ENCODE assay signal across 8 mouse cellular contexts in the genomic region with DNA sequence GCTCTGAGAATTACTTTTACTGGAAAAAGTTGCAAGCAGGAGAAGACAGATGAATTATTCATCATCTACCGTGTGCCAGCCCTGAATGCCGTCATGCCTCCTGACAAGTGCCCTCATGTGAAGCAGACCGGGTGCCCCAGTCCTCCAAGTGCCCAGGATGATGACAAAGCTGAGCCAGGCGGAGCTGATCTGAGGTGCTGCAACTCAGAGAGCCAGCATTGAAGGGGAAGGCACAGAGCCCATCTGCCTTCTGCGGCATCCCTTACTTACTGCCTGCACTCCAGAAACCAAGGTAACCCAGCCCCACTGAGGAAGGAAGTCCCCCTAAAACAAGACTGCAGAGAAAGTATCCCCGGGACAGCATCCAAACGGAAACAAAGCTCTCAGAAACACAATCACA.
DNase-seq lines count a peak whose midpoint lies in the region; ATAC-seq and TF ChIP-seq lines count a peak whose summit lies in the region.

No protein-coding gene starts in this region.

- peaks cover 13% of the 10 kb centered on the region for H3K4me1 ChIP-seq in hindbrain, embryonic 16.5 days (ENCODE audit: control insufficient read depth, insufficient read depth, low read depth, low read length)
- peaks cover 15% of the 10 kb centered on the region for H3K4me1 ChIP-seq in hindbrain, embryonic 14.5 days (replicated peaks; ENCODE audit: control insufficient read depth, insufficient read depth, low read length)
- peaks cover 37% of the 10 kb centered on the region for H3K4me1 ChIP-seq in cerebellum, adult 2 months (ENCODE audit: control insufficient read depth, insufficient read depth, low read length)
- peaks cover 31% of the 10 kb centered on the region for H3K4me1 ChIP-seq in heart, embryonic 15.5 days (replicated peaks)

- H3K27ac ChIP-seq in hindbrain, embryonic 16.5 days (ENCODE audit: low read depth, low read length): no peak overlapping the region
- H3K27ac ChIP-seq in hindbrain, embryonic 14.5 days: no peak overlapping the region
- H3K27ac ChIP-seq in cerebellum, adult 2 months (ENCODE audit: insufficient read depth, low read length): peak overlapping the region; percentile 97
- 0 out of 2 replicates have a peak overlapping the region, but pooled peaks have one; percentile 37 for H3K27ac ChIP-seq in heart, embryonic 15.5 days

- 0 out of 2 replicates have a peak, but pooled peaks have one; percentile 10 for ATAC-seq in hindbrain, embryonic 16.5 days
- ATAC-seq in hindbrain, embryonic 14.5 days (ENCODE audit: low FRiP score): no peak
- ATAC-seq in heart, embryonic 15.5 days (replicated peaks; ENCODE audit: insufficient number of reproducible peaks, insufficient read depth, low FRiP score, low read depth): no peak
- no peak for ATAC-seq in granulocyte monocyte progenitor cell, adult 5-6 weeks (replicated peaks; ENCODE audit: poor library complexity, severe bottlenecking)

- no peaks in the 10 kb centered on the region for H3K9me3 ChIP-seq in hindbrain, embryonic 16.5 days (ENCODE audit: control insufficient read depth, low read length)
- H3K9me3 ChIP-seq in hindbrain, embryonic 14.5 days (ENCODE audit: control insufficient read depth, low read length): no peaks in the 10 kb centered on the region
- no peaks in the 10 kb centered on the region for H3K9me3 ChIP-seq in heart, embryonic 15.5 days (replicated peaks)

- H3K4me2 ChIP-seq in hindbrain, embryonic 16.5 days (ENCODE audit: low read length): no peak overlapping the region
- no peak overlapping the region for H3K4me2 ChIP-seq in hindbrain, embryonic 14.5 days (replicated peaks)
- H3K4me2 ChIP-seq in heart, embryonic 15.5 days: no peak overlapping the region

- no peaks in the 10 kb centered on the region for H3K36me3 ChIP-seq in hindbrain, embryonic 16.5 days (ENCODE audit: control insufficient read depth, insufficient read depth, low read length)
- H3K36me3 ChIP-seq in hindbrain, embryonic 14.5 days (replicated peaks; ENCODE audit: control insufficient read depth, insufficient read depth): no peaks in the 10 kb centered on the region
- no peaks in the 10 kb centered on the region for H3K36me3 ChIP-seq in heart, embryonic 15.5 days

- WGBS in hindbrain, embryonic 16.5 days: 55% methylated on average over 7 of the region's 7 CpGs
- WGBS in hindbrain, embryonic 14.5 days: 59% methylated on average over 7 of the region's 7 CpGs
- 5% methylated on average over 7 of the region's 7 CpGs for WGBS in cerebellum, adult 2 months
- WGBS in heart, embryonic 15.5 days: 72% methylated on average over 7 of the region's 7 CpGs

- no peak for TF ChIP-seq CTCF in cerebellum, adult 2 months (IDR thresholded peaks at IDR 0.05; ENCODE audit: borderline replicate concordance, insufficient read depth, low read depth, low read length)

- TF ChIP-seq POLR2A in cerebellum, adult 2 months (IDR thresholded peaks at IDR 0.05; ENCODE audit: borderline replicate concordance, insufficient read depth, low read length): peak; percentile 78

- DNase-seq in hindbrain, embryonic 14.5 days (ENCODE audit: low spot score): no peak
- peak; percentile 83 to 91 for DNase-seq in cerebellum, adult 2 months
- DNase-seq in lung, postnatal 36 days: peak; percentile 76
- no peak for DNase-seq in testis, postnatal 10 days (ENCODE audit: low spot score)
- no peak for DNase-seq in ovary, adult 18-20 months (ENCODE audit: low spot score)

- H3K27me3 ChIP-seq in hindbrain, embryonic 16.5 days (replicated peaks; ENCODE audit: control insufficient read depth, insufficient read depth, low read length): no peaks in the 10 kb centered on the region
- H3K27me3 ChIP-seq in hindbrain, embryonic 14.5 days (ENCODE audit: control insufficient read depth, insufficient read depth, low read length): no peaks in the 10 kb centered on the region
- H3K27me3 ChIP-seq in cerebellum, adult 2 months (ENCODE audit: control insufficient read depth, insufficient read depth, low read length): no peaks in the 10 kb centered on the region
- no peaks in the 10 kb centered on the region for H3K27me3 ChIP-seq in heart, embryonic 15.5 days

- H3K4me3 ChIP-seq in hindbrain, embryonic 16.5 days (ENCODE audit: low read length): no peak overlapping the region
- no peak overlapping the region for H3K4me3 ChIP-seq in hindbrain, embryonic 14.5 days (replicated peaks; ENCODE audit: low read length)
- H3K4me3 ChIP-seq in cerebellum, adult 2 months (replicated peaks; ENCODE audit: insufficient read depth, low read depth, low read length): peak overlapping the region; percentile 74
- H3K4me3 ChIP-seq in heart, embryonic 15.5 days: no peak overlapping the region

- no peak overlapping the region for H3K9ac ChIP-seq in hindbrain, embryonic 16.5 days (ENCODE audit: low read depth, low read length)
- no peak overlapping the region for H3K9ac ChIP-seq in hindbrain, embryonic 14.5 days
- no peak overlapping the region for H3K9ac ChIP-seq in heart, embryonic 15.5 days

Comparison
In these comparisons a context has a peak if more than half of its experiments do, and no peak if none do; other contexts are left out.
1. H3K27ac ChIP-seq: peak in cerebellum, adult 2 months (single experiment) and heart, embryonic 15.5 days (single experiment); none in hindbrain, embryonic 16.5 days (single experiment) and hindbrain, embryonic 14.5 days (single experiment).
2. DNase-seq: peak in cerebellum, adult 2 months (2 of 2) and lung, postnatal 36 days (single experiment); none in hindbrain, embryonic 14.5 days (single experiment), testis, postnatal 10 days (single experiment) and ovary, adult 18-20 months (single experiment).